Mouse (Mus musculus) olfactory bulb, adult 2 months (tissue): ENCODE data around the gene AI854703.

ENCODE experiments used
- CTCF ChIP-seq: fragments of 200-500 bp; IDR thresholded peaks from 2 replicates; pipeline ENCODE4 v1.5.1; 2012; ENCODE audit warnings: low read depth, mild to moderate bottlenecking, low read length, moderate library complexity; ENCODE audit not compliant: insufficient read depth
- POLR2A ChIP-seq: fragments of 200-500 bp; IDR thresholded peaks from 2 replicates; pipeline ENCODE4 v1.6.1; 2012; ENCODE audit warnings: mild to moderate bottlenecking, low read depth, low read length, moderate library complexity; ENCODE audit not compliant: insufficient read depth

DNA sequence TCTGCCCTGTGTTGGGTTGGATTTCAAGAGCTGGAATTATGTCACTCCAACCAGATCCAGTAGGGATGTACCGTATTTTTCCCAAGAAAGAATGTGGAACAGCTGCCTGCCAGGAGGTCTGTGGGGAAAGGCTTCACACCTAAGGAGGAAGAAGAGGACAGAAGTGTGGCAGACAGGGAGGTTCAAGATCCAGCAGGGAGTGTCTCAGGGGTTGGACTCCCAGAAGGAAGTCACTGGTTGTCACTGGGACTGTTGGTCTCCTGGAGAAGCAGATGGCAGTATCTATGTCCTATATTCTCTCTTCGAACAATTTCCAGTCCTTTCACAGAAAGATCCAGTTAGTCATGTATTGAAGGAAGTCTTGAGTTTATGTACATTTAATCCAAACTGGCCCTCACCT lies 21.0 kb downstream of the AI854703 start:
- TF ChIP-seq CTCF (no peak), POLR2A (no peak)
